Mouse (Mus musculus) E14TG2a.4 (cell line): Measurements from ENCODE around the gene Mpp3.

Experiments
- CTCF ChIP-seq: conservative IDR thresholded peaks from 2 replicates; pipeline ENCODE4 v1.5.1; 2014; ENCODE audit warnings: low read length
- NANOG ChIP-seq: IDR thresholded peaks from 2 replicates; pipeline ENCODE4 v1.6.1; 2014; ENCODE audit warnings: borderline replicate concordance, low read length, mixed read lengths
- POU5F1 ChIP-seq: IDR thresholded peaks from 2 replicates; pipeline ENCODE4 v1.6.1; 2014; ENCODE audit warnings: low read length, borderline replicate concordance

DNA sequence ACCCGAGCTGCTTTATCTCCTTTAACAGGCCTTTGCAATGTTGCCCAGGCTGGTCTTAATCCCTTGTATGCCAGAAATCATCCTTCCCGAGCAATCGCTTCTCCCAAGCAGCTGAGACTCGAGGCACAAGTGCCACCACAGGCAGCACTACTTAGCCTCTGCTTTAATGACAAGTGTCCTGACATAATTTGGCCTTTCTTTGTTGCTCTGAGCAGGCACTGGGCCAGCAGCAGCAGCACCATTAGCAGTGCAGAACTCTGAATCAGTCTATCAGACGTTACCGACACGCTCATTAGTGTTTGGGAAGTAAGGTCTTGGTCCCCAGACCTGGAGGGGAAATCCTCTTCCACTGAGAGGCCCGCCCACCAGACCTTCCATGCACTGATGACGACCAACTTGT is 8.5 kb downstream of the Mpp3 start:
- TF ChIP-seq CTCF (no peak), POU5F1 (no peak), NANOG (no peak)
